Mouse (Mus musculus) midbrain, embryonic 12.5 days (tissue): Measurements from ENCODE around the gene Polq. TPM values are rescaled to one million over a fixed set of nuclear protein-coding genes. Genes with fewer than 3 reads are reported as not detected.
"Not testable (repeated sequence)": the region's sequence is repeated elsewhere in the genome, so short reads cannot be mapped to it uniquely, and the experiment has no call there.

Source experiments
- ATAC-seq: fragments of 200-750 bp; cut with Nextera tagmentation; 2 replicates; pipeline ENCODE4 v1.8.0; 2017; ENCODE audit warnings: low read depth, moderate TSS enrichment, moderate library complexity; ENCODE audit not compliant: low FRiP score
- H3K27ac ChIP-seq: fragments of 300-500 bp; sonication (generic); replicated peaks from 2 replicates; pipeline ENCODE4 v1.5.1; 2016; ENCODE audit warnings: mild to moderate bottlenecking
- H3K27me3 ChIP-seq: fragments of 300-500 bp; sonication (generic); 2 replicates; pipeline ENCODE4 v1.6.1; 2016; ENCODE audit warnings: mild to moderate bottlenecking
- H3K36me3 ChIP-seq: fragments of 300-500 bp; sonication (generic); 2 replicates; pipeline ENCODE4 v1.6.1; 2016
- H3K4me1 ChIP-seq: fragments of 300-500 bp; sonication (generic); 2 replicates; pipeline ENCODE4 v1.6.1; 2016
- H3K4me2 ChIP-seq: fragments of 300-500 bp; sonication (generic); replicated peaks from 2 replicates; pipeline ENCODE4 v1.6.1; 2016; ENCODE audit warnings: mild to moderate bottlenecking, moderate library complexity
- H3K4me3 ChIP-seq: fragments of 300-500 bp; sonication (generic); 2 replicates; pipeline ENCODE4 v1.5.1; 2016; ENCODE audit warnings: mild to moderate bottlenecking
- H3K9ac ChIP-seq: fragments of 300-500 bp; sonication (generic); replicated peaks from 2 replicates; pipeline ENCODE4 v1.6.1; 2016; ENCODE audit warnings: mild to moderate bottlenecking, moderate library complexity
- H3K9me3 ChIP-seq: fragments of 300-500 bp; sonication (generic); 2 replicates; pipeline ENCODE4 v1.6.1; 2016; ENCODE audit warnings: mild to moderate bottlenecking
- WGBS: fragments of 180-500 bp; shearing (Covaris S2); methylation state at CpG from one replicate; pipeline ENCODE4 v1.1.7; 2016; 5-methylcytosine and 5-hydroxymethylcytosine counted together
- polyA plus RNA-seq: library from polyadenylated mRNA; unstranded; fragments of >200 nt; fragmentation: Nextera tagmentation; extraction: Ambion mirVana; gene quantifications from 2 replicates; pipeline ENCODE4 v1.2.1, GENCODE M21; 2016

Gene Polq
- polyA plus RNA-seq, 1 experiment from 2014 or later = 11.1 TPM

DNA sequence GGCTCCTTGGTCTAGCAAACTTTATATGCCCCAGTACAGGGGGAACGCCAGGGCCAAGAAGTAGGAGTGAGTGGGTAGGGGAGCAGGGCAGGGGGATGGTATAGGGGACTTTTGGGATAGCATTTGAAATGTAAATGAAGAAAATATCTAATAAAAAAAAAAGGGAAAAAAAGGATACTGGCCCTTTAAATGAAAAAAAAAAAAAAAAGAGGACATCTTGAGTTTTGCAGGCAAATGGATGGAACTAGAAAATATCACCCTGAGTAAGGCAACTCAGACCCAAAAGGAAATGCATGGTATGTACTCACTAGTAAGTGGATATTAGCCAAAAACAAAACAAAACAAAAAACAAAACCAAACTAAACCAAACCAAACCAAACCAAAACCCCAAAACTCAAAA, 113.6 kb downstream of the Polq start:
- not testable (repeated sequence) for H3K9ac ChIP-seq, H3K27ac ChIP-seq, ATAC-seq, H3K27me3 ChIP-seq, H3K36me3 ChIP-seq, H3K4me2 ChIP-seq, H3K9me3 ChIP-seq, H3K4me1 ChIP-seq, H3K4me3 ChIP-seq
- 91% methylated on average over 1 of the region's 1 CpGs for WGBS

Other genes with a start within 250 kb of the Polq start
- gene Slc15a2, start 226.8 kb upstream of the Polq start, polyA plus RNA-seq = 1.2 and 2.9 TPM in 2 replicates
- 67.8 and 69.7 TPM in 2 replicates for gene Iqcb1, start 183.4 kb upstream of the Polq start, polyA plus RNA-seq
- 0.70 and 0.76 TPM in 2 replicates for gene Eaf2, start 136.8 kb upstream of the Polq start, polyA plus RNA-seq
- gene Golgb1, start 136.6 kb upstream of the Polq start, polyA plus RNA-seq = 90.7 and 94.9 TPM in 2 replicates
- 2.6 and 3.5 TPM in 2 replicates for gene Hcls1, start 76.8 kb upstream of the Polq start, polyA plus RNA-seq
- not detected in 2 replicates for gene Fbxo40, start 21.3 kb upstream of the Polq start, polyA plus RNA-seq